Mouse (Mus musculus) limb, embryonic 14.5 days (tissue): ENCODE data around the gene Hspa1a. TPM values are rescaled to one million over a fixed set of nuclear protein-coding genes. Genes with fewer than 3 reads are reported as not detected.
"Not testable (repeated sequence)": the region's sequence is repeated elsewhere in the genome, so short reads cannot be mapped to it uniquely, and the experiment has no call there.

Source experiments
- ATAC-seq: fragments of 200-750 bp; cut with Nextera tagmentation; 2 replicates; pipeline ENCODE4 v1.8.0; 2017; ENCODE audit warnings: low read depth, moderate number of reproducible peaks, moderate TSS enrichment; ENCODE audit not compliant: low FRiP score
- DNase-seq: peaks from one replicate; pipeline ENCODE4 v3.0.0-alpha.2; 2015; ENCODE audit warnings: low spot score
- H3K27ac ChIP-seq: fragments of 300-500 bp; sonication (generic); replicated peaks from 2 replicates; pipeline ENCODE4 v1.5.1; 2014; ENCODE audit warnings: low read depth, mild to moderate bottlenecking, low read length, moderate library complexity, mixed read lengths
- H3K27me3 ChIP-seq: fragments of 300-500 bp; sonication (generic); 2 replicates; pipeline ENCODE4 v1.6.1; 2014; ENCODE audit warnings: low read length, mixed read lengths; ENCODE audit not compliant: control insufficient read depth, insufficient read depth
- H3K36me3 ChIP-seq: fragments of 300-500 bp; sonication (generic); 2 replicates; pipeline ENCODE4 v1.6.1; 2014; ENCODE audit warnings: mild to moderate bottlenecking, low read length, moderate library complexity, mixed read lengths; ENCODE audit not compliant: control insufficient read depth, insufficient read depth
- H3K4me1 ChIP-seq: fragments of 300-500 bp; sonication (generic); 2 replicates; pipeline ENCODE4 v1.6.1; 2014; ENCODE audit warnings: antibody characterized with exemption, low read length, mixed read lengths; ENCODE audit not compliant: control insufficient read depth, insufficient read depth
- H3K4me2 ChIP-seq: fragments of 300-500 bp; sonication (generic); replicated peaks from 2 replicates; pipeline ENCODE4 v1.6.1; 2014; ENCODE audit warnings: low read depth, mild to moderate bottlenecking, low read length, moderate library complexity; ENCODE audit not compliant: severe bottlenecking
- H3K4me3 ChIP-seq: fragments of 300-500 bp; sonication (generic); replicated peaks from 2 replicates; pipeline ENCODE4 v1.5.1; 2014; ENCODE audit warnings: low read length
- H3K9ac ChIP-seq: fragments of 300-500 bp; sonication (generic); 2 replicates; pipeline ENCODE4 v1.6.1; 2014; ENCODE audit warnings: mild to moderate bottlenecking, low read depth, low read length, moderate library complexity; ENCODE audit not compliant: severe bottlenecking
- H3K9me3 ChIP-seq: fragments of 300-500 bp; sonication (generic); 2 replicates; pipeline ENCODE4 v1.6.1; 2016; ENCODE audit warnings: low read length; ENCODE audit not compliant: control insufficient read depth
- POLR2A ChIP-seq: fragments of 200-500 bp; IDR thresholded peaks from 2 replicates; pipeline ENCODE4 v1.8.0; 2012; ENCODE audit warnings: inconsistent platforms, mild to moderate bottlenecking, moderate library complexity, borderline replicate concordance; ENCODE audit not compliant: insufficient read depth, insufficient read length; ENCODE audit errors: extremely low read depth
- WGBS: fragments of 180-500 bp; shearing (Covaris S2); extraction: QIAGEN DNeasy Blood & Tissue Kit; methylation state at CpG from one replicate; pipeline ENCODE4 v1.1.7; 2014; 5-methylcytosine and 5-hydroxymethylcytosine counted together
- polyA plus RNA-seq, 2 experiments: library from polyadenylated mRNA; depleted of rRNA in 1 of 2; stranded (reverse) in 1 of 2; unstranded in 1 of 2; fragments of >200 nt; fragmentation: Nextera tagmentation in 1 of 2; extraction: Ambion mirVana in 1 of 2; gene quantifications; 2 replicates each; pipeline versions ENCODE4 v1.2.1 to v1.2.3; 2012 to 2014

Hspa1a gene
- polyA plus RNA-seq, 2 experiments = 7.1 to 9.5 TPM

GRCm38 (mm10) chr17:35000717-35001451 lies 28.9 kb upstream of the Hspa1a start, which contains the start of gene Vars:
TSS of gene Vars (plus strand) at chr17:35000987.
- Histone ChIP-seq H3K4me1 (peaks cover 18% of the 10 kb centered on the region), H3K27me3 (no peaks in the 10 kb centered on the region), H3K27ac (peak within 1 kb of the TSS; percentile 99), H3K9ac (peak within 1 kb of the TSS; percentile 78), H3K4me2 (peak within 1 kb of the TSS; percentile 88), H3K9me3 (no peaks in the 10 kb centered on the region), H3K4me3 (peak within 1 kb of the TSS; percentile 91), H3K36me3 (peaks cover 29% of the 10 kb centered on the region)
- ATAC-seq = peak; percentile 89
- peak; percentile 86 for DNase-seq
- no peak for TF ChIP-seq POLR2A
- WGBS = under 1% methylated on average over 52 of the region's 83 CpGs

GRCm38 (mm10) chr17:34999871-35000716 lies 28.1 kb upstream of the Hspa1a start:
- Histone ChIP-seq H3K4me1 (peaks cover 18% of the 10 kb centered on the region), H3K36me3 (peaks cover 21% of the 10 kb centered on the region), H3K4me3 (peak overlapping the region; percentile 91), H3K27ac (peak overlapping the region; percentile 99), H3K9ac (peak overlapping the region; percentile 78), H3K4me2 (peak overlapping the region; percentile 88)
- not testable (repeated sequence) for DNase-seq, H3K27me3 ChIP-seq, ATAC-seq, H3K9me3 ChIP-seq
- 20% methylated on average over 29 of the region's 32 CpGs for WGBS

- no peak for TF ChIP-seq POLR2A
- Histone ChIP-seq H3K27me3 (no peaks in the 10 kb centered on the region), H3K4me1 (peaks cover 18% of the 10 kb centered on the region), H3K36me3 (peaks cover 9% of the 10 kb centered on the region), H3K9ac (no peak overlapping the region), H3K9me3 (no peaks in the 10 kb centered on the region), H3K4me3 (no peak overlapping the region; the same call in 1 of the 2 replicates), H3K4me2 (peak overlapping the region; percentile 65; the same call in 1 of the 2 replicates), H3K27ac (no peak overlapping the region)
- ATAC-seq = no peak
- no peak for DNase-seq
- WGBS = 91% methylated on average over 15 of the region's 15 CpGs
Observed at GRCm38 (mm10) chr17:34998526-34999430, 26.8 kb upstream of the Hspa1a start.

GRCm38 (mm10) chr17:34997142-34997483 lies 25.2 kb upstream of the Hspa1a start:
- H3K9ac ChIP-seq = no peak overlapping the region
- H3K4me2 ChIP-seq = no peak overlapping the region

More at GRCm38 (mm10) chr17:34997142-34997483, 25.2 kb upstream of the Hspa1a start:
- Histone ChIP-seq H3K4me1 (peaks cover 8% of the 10 kb centered on the region), H3K4me3 (no peak overlapping the region), H3K36me3 (peaks cover 9% of the 10 kb centered on the region), H3K27ac (no peak overlapping the region), H3K27me3 (no peaks in the 10 kb centered on the region), H3K9me3 (no peaks in the 10 kb centered on the region)
- 88% methylated on average over 5 of the region's 5 CpGs for whole genome bisulfite sequencing
- ATAC-seq (no peak), DNase-seq (no peak)
- no peak for TF ChIP-seq POLR2A
